20 mouse cellular contexts compared by ENCODE assay signal in genomic region chr6:136690527-136690926, GRCm38 (mm10). TPM values are rescaled to one million over a fixed set of nuclear protein-coding genes. Genes with fewer than 3 reads are reported as not detected.
DNase-seq lines count a peak whose midpoint lies in the region; ATAC-seq and TF ChIP-seq lines count a peak whose summit lies in the region.
"Had no signal": no experiment of that assay in that cellular context is flagged by ENCODE, and none has a peak within 500 bp of the region (broad histone marks: within the 10 kb centered on the region; RNA-seq: fewer than 3 reads in every experiment).

No protein-coding gene starts in this region.

- no peak for TF ChIP-seq POLR2A in thymus, adult 2 months (IDR thresholded peaks at IDR 0.05; ENCODE audit: control insufficient read depth, extremely low read depth, insufficient read depth, low read length, poor library complexity)

- no peak overlapping the region for H3K4me2 ChIP-seq in intestine, embryonic 15.5 days (replicated peaks)
- H3K4me2 ChIP-seq in intestine, embryonic 16.5 days (ENCODE audit: low read depth, low read length) = no peak overlapping the region
- H3K4me2 ChIP-seq in hindbrain, embryonic 16.5 days (ENCODE audit: low read length) = no peak overlapping the region
- H3K4me2 ChIP-seq: heart, embryonic 13.5 days; liver, embryonic 13.5 days had no signal

- no peaks in the 10 kb centered on the region for H3K36me3 ChIP-seq in intestine, embryonic 15.5 days
- H3K36me3 ChIP-seq in intestine, embryonic 16.5 days (ENCODE audit: control insufficient read depth, insufficient read depth, low read length) = no peaks in the 10 kb centered on the region
- no peaks in the 10 kb centered on the region for H3K36me3 ChIP-seq in thymus, adult 2 months (ENCODE audit: control insufficient read depth, insufficient read depth, low read length)
- H3K36me3 ChIP-seq in hindbrain, embryonic 16.5 days (ENCODE audit: control insufficient read depth, insufficient read depth, low read length) = no peaks in the 10 kb centered on the region
- H3K36me3 ChIP-seq: forebrain, embryonic 10.5 days; heart, embryonic 13.5 days; liver, embryonic 13.5 days had no signal

- ATAC-seq in intestine, embryonic 15.5 days = no peak
- ATAC-seq in intestine, embryonic 16.5 days = no peak
- peak; percentile 26 to 40; a peak in 3 of 4 replicates for ATAC-seq in hematopoietic stem cell, adult 5-6 weeks (replicated peaks in 1 of 2; ENCODE audit: insufficient read depth in 1 of 2, low FRiP score in 2 of 2, low TSS enrichment in 1 of 2, low read depth in 1 of 2, poor library complexity in 2 of 2, severe bottlenecking in 2 of 2)
- no peak for ATAC-seq in hindbrain, embryonic 16.5 days
- ATAC-seq: hindbrain, postnatal 0 days had no signal

- H3K9ac ChIP-seq in intestine, embryonic 15.5 days = no peak overlapping the region
- no peak overlapping the region for H3K9ac ChIP-seq in intestine, embryonic 16.5 days (ENCODE audit: low read depth, low read length)
- no peak overlapping the region for H3K9ac ChIP-seq in hindbrain, embryonic 16.5 days (ENCODE audit: low read depth, low read length)
- H3K9ac ChIP-seq: heart, embryonic 13.5 days; liver, embryonic 13.5 days had no signal

- no peak for DNase-seq in thymus, adult 2 months
- no peak for DNase-seq in thymus, postnatal 14 days
- no peak for DNase-seq in right cerebral cortex, postnatal 10 days (ENCODE audit: low spot score in 2 of 2)
- no peak for DNase-seq in gastrocnemius, postnatal 4 days (ENCODE audit: low spot score in 2 of 2)
- DNase-seq: cerebellum, adult 9-11 months; heart, postnatal 36 days; kidney, adult 18-20 months; layer of hippocampus, postnatal 36 days; liver, embryonic 13.5 days had no signal

- H3K4me3 ChIP-seq in intestine, embryonic 15.5 days (replicated peaks) = no peak overlapping the region
- H3K4me3 ChIP-seq in intestine, embryonic 16.5 days (ENCODE audit: low read length) = no peak overlapping the region
- H3K4me3 ChIP-seq in thymus, adult 2 months (ENCODE audit: control insufficient read depth, insufficient read depth, low read length) = no peak overlapping the region
- no peak overlapping the region for H3K4me3 ChIP-seq in hindbrain, embryonic 16.5 days (ENCODE audit: low read length)
- H3K4me3 ChIP-seq: forebrain, embryonic 10.5 days; heart, embryonic 13.5 days; liver, embryonic 13.5 days; megakaryocyte, embryonic 14.5 days had no signal

- H3K9me3 ChIP-seq in intestine, embryonic 15.5 days = no peaks in the 10 kb centered on the region
- no peaks in the 10 kb centered on the region for H3K9me3 ChIP-seq in intestine, embryonic 16.5 days (ENCODE audit: control insufficient read depth, low read length)
- H3K9me3 ChIP-seq in hindbrain, embryonic 16.5 days (ENCODE audit: control insufficient read depth, low read length) = 0 out of 2 replicates have a peak, but pooled peaks cover 2% of the 10 kb centered on the region
- H3K9me3 ChIP-seq: liver, embryonic 13.5 days had no signal

- H3K27ac ChIP-seq in intestine, embryonic 15.5 days = 0 out of 2 replicates have a peak overlapping the region, but pooled peaks have one; percentile 1
- no peak overlapping the region for H3K27ac ChIP-seq in intestine, embryonic 16.5 days (ENCODE audit: low read length)
- peak overlapping the region; percentile 24; the same call in 1 of the 2 replicates for H3K27ac ChIP-seq in thymus, adult 2 months (ENCODE audit: control insufficient read depth, insufficient read depth, low read length)
- no peak overlapping the region for H3K27ac ChIP-seq in hindbrain, embryonic 16.5 days (ENCODE audit: low read depth, low read length)
- H3K27ac ChIP-seq: heart, embryonic 13.5 days; hindbrain, postnatal 0 days; kidney, postnatal 0 days; liver, embryonic 13.5 days had no signal

- no peaks in the 10 kb centered on the region for H3K27me3 ChIP-seq in intestine, embryonic 15.5 days (replicated peaks)
- H3K27me3 ChIP-seq in intestine, embryonic 16.5 days (replicated peaks; ENCODE audit: control insufficient read depth, insufficient read depth, low read length) = no peaks in the 10 kb centered on the region
- no peaks in the 10 kb centered on the region for H3K27me3 ChIP-seq in thymus, adult 2 months (ENCODE audit: control insufficient read depth, insufficient read depth, low read length)
- H3K27me3 ChIP-seq in hindbrain, embryonic 16.5 days (replicated peaks; ENCODE audit: control insufficient read depth, insufficient read depth, low read length) = no peaks in the 10 kb centered on the region
- H3K27me3 ChIP-seq: heart, embryonic 13.5 days; liver, embryonic 13.5 days had no signal

- no peak for TF ChIP-seq CTCF in thymus, adult 2 months (IDR thresholded peaks at IDR 0.05; ENCODE audit: borderline replicate concordance, control insufficient read depth, extremely low read depth, insufficient read depth, low read length, poor library complexity)

- 0 out of 2 replicates have a peak, but pooled peaks cover 5% of the 10 kb centered on the region for H3K4me1 ChIP-seq in intestine, embryonic 15.5 days (replicated peaks)
- no peaks in the 10 kb centered on the region for H3K4me1 ChIP-seq in intestine, embryonic 16.5 days (ENCODE audit: control insufficient read depth, insufficient read depth, low read length)
- H3K4me1 ChIP-seq in thymus, adult 2 months (replicated peaks; ENCODE audit: control insufficient read depth, insufficient read depth, low read length) = 0 out of 2 replicates have a peak, but pooled peaks cover 4% of the 10 kb centered on the region
- no peaks in the 10 kb centered on the region for H3K4me1 ChIP-seq in hindbrain, embryonic 16.5 days (ENCODE audit: control insufficient read depth, insufficient read depth, low read depth, low read length)
- H3K4me1 ChIP-seq: liver, embryonic 13.5 days had no signal

- 84% methylated on average over 5 of the region's 5 CpGs for WGBS in intestine, embryonic 15.5 days
- 78% methylated on average over 5 of the region's 5 CpGs for WGBS in intestine, embryonic 16.5 days
- WGBS in thymus, adult 2 months = 57% methylated on average over 5 of the region's 5 CpGs
- WGBS in hindbrain, embryonic 16.5 days = 89% methylated on average over 5 of the region's 5 CpGs

RNA-seq across cellular contexts. Expression of gene Plbd1, which starts 28.8 kb away (rescaled TPM):
- polyA plus RNA-seq in intestine, embryonic 15.5 days (2015; fragmentation: Nextera tagmentation; extraction: Ambion mirVana) = 16.6 and 20.3 TPM in 2 replicates
- 32.8 and 42.1 TPM in 2 replicates for polyA plus RNA-seq in intestine, embryonic 16.5 days (2015; fragmentation: Nextera tagmentation; extraction: Ambion mirVana)
- 31.4 and 37.1 TPM in 2 replicates for polyA plus RNA-seq in thymus, adult 2 months (2012; rRNA removed)
- total RNA-seq in hematopoietic stem cell, adult 5-6 weeks (2017) = 13.3 and 38.4 TPM in 2 replicates
- 1.9 and 2.0 TPM in 2 replicates for polyA plus RNA-seq in hindbrain, embryonic 16.5 days (2015; fragmentation: Nextera tagmentation; extraction: Ambion mirVana)
- 10 to 100 TPM; 14.2 to 15.5 TPM for total RNA-seq in gastrocnemius, postnatal 4 days (2021)
- total RNA-seq: hindbrain, postnatal 0 days; MEL; midbrain, postnatal 0 days had no signal

Comparison
In these comparisons a context has a peak if more than half of its experiments do, and no peak if none do; other contexts are left out.
1. H3K27ac ChIP-seq: peak in intestine, embryonic 15.5 days (single experiment) and thymus, adult 2 months (single experiment); none in intestine, embryonic 16.5 days (single experiment) and hindbrain, embryonic 16.5 days (single experiment).
2. ATAC-seq: peak in hematopoietic stem cell, adult 5-6 weeks (2 of 2); none in intestine, embryonic 15.5 days (single experiment), intestine, embryonic 16.5 days (single experiment) and hindbrain, embryonic 16.5 days (single experiment).